Mouse (Mus musculus): ENCODE measurements around the gene Cep41.

DNA sequence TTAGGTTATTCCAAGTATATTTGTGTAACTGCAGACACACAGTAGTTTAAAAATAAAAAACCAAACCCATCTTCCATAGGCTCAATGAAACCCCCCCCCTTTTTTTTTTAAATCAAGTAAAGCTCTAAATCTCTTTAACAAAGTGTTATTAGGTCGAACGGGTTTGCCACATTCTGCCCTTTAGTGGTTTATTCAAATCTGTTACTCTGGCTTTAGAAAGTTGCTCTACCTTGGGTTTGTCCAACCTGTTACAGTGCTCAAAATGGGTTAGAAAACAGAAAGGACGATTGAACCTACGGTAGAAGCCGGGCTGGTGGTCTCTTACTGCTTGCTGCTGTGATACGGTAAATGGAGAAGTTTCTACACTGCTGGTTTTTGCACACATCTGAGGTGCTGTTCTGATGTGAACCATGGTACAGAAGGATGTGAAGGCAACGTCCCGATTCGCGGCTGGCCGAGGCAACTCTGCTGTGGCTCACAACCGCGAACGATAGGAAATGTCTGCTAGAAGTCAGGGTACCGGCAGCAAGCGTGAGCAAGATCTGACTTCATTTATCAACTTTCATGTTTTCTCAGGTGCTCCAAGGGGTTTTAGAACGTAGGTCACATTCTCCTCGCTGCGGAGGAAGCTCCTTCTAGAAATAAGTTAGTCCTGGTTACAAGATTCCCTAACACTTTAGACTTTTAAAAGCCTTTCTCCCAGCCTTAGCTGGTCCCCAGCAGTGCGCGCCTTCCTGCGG, 41.6 kb upstream of the Cep41 start:
- TF ChIP-seq POLR2A (IDR thresholded peaks at IDR 0.05; ENCODE audit: control insufficient read depth, extremely low read depth, insufficient read depth, low read length, poor library complexity), result no peak
- no peak for TF ChIP-seq CTCF (IDR thresholded peaks at IDR 0.05; ENCODE audit: borderline replicate concordance, control insufficient read depth, extremely low read depth, insufficient read depth, low read length, poor library complexity)
